Mouse (Mus musculus) c-Kit-negative CD71-positive TER-119-positive erythroid progenitor cells, embryonic 14.5 days (primary cell): ENCODE results near the gene Prss38.

Experiments used
- DNase-seq: peaks from one replicate; pipeline ENCODE4 v3.0.0-alpha.2; 2013; ENCODE audit warnings: low read depth, low spot score

The Prss38 gene

DNA sequence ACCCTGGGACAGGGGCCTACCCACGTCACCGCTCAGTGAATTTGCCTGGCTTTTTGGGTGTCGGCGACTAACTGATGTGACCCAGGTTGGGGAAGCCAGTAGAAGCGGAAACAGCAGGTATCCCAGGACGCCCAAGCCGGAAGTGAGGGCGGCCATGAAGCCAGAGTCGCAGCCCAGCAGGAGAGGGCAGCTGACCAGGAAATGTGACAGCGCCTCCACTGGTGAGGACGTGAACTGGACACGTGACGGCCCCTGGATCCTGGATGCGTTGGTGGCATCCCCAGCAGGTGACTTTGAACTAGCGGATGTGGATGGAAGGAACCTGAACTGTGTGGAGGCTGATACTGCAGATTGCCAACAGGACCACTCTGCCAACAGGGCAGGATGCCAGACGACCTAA is at the start of gene Prss38:
TSS of gene Prss38 (minus strand) at position 183 of the 400 bp plus-strand sequence.
- DNase-seq = no peak

DNA sequence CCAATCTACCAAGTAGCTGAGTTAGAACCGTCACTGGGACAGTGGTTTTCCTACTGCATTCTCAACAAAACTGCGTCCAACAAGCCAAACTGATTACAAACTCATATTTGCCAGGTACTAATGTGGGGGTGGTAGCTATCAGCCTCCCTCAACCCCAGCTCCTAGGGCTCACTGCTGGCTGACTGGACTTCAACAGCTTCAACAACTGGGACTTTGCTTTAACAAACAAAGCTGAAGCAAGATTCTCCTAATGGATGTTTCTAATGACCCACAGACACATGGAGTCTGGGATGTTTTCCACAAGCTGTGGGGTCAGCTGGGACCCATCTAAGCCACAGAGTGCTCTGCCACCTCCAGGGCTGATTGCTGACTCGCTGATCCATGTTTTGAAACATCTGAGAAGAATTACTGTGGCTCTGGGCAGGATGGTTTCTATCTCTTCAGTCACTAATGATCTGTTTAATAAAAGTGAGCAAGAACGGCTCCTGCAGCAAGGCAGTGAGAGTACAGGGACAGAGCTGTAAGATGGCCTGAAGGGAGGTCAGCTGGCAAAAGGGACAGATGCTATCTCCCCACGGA is 47.6 kb upstream of the Prss38 start:
- DNase-seq = no peak

GRCm38 (mm10) chr11:59421967-59422366 is 46.5 kb upstream of the Prss38 start:
- no peak for DNase-seq

GRCm38 (mm10) chr11:59421436-59421835 is 46.0 kb upstream of the Prss38 start:
- no peak for DNase-seq

DNA sequence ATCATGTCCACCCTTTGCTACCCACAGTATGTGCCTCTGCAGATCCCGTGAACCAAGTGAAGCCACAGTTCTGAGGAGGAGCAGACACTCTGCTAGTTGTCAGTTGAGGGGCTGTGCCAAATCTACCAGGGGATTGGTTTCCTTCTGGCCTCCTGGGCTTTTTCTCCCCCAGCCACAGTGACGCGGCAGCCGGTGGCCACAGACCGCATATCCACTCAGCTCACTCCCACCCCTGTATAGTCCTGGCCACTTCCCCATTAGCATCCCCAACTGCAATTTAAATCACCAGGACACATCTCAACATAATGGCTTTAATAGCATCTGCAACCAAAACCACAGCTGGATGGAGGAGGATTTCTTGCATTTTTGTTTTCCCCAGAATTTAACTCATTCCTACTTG is 43.3 kb upstream of the Prss38 start:
- no peak for DNase-seq

DNA sequence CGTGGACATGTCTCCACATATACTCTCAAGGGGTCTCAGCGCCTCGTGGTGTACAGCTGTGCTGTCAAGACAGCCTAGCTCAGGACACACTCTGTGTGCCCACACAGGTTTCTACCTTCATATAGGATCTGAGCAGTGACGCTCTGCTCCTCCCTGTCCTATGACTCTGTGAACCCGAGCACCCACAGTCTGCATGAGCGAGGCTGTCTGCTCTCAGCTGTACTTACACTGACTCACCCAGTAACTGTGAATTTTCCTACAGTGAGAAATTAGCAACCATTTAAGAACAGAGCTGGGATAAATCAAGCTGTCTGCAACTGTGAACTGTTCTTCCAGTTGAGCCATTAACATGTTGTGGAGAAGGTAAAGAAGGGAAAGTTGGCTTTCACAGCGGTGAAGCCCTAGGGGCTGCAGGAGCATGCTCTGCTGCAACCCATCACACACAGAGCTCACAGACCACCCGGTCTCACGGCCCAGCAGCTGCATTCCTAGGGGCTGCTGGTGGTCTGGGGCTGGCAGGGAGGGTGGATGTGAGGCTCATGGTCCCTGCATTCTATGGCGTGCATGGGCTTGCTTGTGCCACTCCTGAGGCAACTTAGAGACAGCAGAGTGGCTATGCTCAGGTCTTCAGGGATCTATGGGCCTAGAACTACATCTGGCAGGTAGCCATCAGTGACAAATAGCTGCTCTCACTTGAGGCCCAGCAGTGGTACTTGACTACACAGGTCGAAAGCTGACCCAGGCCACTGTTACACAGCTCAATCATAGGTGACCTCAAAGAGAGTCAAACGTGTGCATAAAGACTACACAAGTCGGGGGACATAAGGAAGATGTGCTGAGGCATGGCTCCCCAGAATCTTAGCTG is 37.8 kb upstream of the Prss38 start:
- no peak for DNase-seq

DNA sequence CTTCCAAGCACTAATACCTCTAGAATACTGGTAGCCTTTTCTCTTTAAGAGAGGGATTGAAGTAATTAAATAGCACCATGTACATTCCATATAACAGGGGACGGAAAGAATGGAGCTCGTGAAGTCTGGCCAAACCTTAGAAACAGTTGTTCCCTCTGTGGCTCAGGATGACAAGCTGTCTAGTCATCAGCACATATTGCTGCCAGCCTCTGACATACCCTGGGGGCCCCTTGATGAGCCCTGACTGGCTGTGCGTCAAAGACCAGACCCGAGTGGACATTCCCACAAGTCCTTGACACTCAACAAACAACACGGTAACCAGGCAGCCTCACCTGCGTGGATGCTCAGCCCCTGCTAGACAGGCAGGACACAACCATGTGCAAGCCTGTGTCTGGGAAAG is 36.6 kb upstream of the Prss38 start:
- DNase-seq = no peak

DNA sequence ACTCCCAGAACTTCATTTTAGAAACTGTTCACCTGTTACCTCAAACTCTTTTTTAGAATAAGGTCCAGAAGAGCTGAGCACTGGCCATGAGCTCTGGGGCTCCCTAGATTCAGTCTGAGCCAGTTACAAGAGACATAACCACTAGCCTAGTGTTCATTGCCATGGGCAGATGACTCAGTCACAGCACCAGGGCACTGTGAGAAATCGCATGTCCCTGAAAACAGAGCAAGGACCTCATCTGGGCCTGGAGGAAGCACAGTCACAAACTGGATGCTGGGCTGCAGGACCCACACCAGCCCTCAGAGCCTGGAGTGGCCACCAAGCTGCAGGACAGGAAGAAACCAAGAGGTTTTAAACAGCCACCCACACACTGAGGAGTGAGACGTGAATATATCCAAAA is 35.4 kb upstream of the Prss38 start:
- DNase-seq = no peak

GRCm38 (mm10) chr11:59405761-59406160 is 30.3 kb upstream of the Prss38 start:
- DNase-seq = no peak

DNA sequence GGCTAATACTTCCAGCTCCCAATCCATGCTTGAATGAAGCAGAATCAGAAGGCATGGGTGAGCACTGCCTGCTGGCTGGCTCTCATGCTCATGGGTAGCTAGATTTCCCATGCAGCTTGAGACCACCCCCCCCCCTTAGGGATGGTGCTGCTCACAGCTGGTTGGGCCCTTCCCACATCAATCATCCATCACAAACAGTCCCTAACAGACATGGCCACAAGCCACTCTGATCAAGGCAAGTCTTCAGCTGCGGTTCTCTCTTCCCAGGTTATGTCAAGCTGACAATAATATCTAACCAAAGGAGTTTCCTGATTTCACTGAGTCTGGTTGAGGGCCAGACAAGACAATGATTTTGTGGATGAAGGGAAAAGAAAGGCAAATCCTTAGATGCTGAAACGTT is 25.4 kb upstream of the Prss38 start:
- DNase-seq = no peak

DNA sequence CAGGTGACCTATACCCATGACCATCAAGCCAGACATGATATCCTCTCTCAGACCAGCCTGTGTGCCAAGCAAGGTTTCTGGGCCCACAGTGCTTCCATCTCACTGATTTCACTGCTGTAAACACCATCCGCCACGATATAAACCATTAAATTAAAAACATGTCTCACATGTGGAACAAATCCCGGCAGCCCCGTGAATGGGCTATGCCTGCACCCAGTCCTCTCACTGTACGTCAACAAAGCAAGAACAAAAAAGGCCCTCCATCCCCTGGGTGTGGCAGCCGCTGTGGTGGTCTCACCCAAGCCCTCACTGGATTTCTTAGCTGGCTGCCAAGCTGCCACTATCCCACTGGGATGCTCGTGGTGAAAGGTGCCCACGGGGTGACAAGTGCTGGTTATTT is 24.4 kb upstream of the Prss38 start:
- DNase-seq = no peak

- DNase-seq = no peak
Measured at GRCm38 (mm10) chr11:59397536-59398371, 22.3 kb upstream of the Prss38 start.

DNA sequence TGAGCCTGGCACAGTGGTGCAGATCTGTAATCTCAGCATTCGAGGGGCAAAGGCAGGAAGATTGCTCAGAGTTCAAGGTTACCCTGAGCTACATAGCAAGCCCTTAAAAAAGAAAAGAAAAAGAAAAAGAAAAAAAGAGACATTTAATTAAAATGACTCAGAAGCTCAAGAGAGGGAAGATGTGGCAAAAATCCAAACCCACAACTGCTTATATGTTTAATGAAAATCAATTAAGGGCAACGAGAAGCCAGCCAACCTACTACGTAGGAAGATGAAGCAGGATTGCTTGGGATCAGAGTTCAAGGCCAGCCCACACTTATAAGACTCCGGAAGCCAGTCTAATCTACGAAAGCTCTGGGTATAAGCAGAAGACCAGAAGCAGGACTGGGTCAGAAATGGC is 19.0 kb upstream of the Prss38 start:
- no peak for DNase-seq

GRCm38 (mm10) chr11:59393591-59393990 is 18.1 kb upstream of the Prss38 start:
- no peak for DNase-seq

- DNase-seq = no peak
Measured at GRCm38 (mm10) chr11:59392300-59392699, 16.8 kb upstream of the Prss38 start.

GRCm38 (mm10) chr11:59390470-59390869 is 15.0 kb upstream of the Prss38 start:
- no peak for DNase-seq

DNA sequence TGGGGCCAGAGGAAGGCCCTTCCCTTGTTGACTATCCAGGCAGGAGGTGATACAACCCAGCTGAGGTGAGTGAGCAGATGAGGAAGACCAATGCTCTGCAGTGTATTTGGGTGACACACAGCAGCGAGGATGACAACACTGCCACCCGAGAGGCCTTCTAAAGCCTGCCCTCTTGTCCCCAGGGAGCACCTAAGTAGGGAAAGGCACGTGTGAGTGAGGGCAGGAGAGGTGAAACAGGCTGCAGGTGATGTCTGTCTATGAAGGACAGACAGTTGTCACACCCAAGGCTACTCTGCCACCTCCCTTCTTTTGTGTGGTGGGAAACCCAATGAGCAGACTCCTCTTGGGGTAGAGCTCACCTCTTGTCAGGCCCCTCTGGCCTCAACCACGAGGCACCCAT is 14.2 kb upstream of the Prss38 start:
- no peak for DNase-seq

DNA sequence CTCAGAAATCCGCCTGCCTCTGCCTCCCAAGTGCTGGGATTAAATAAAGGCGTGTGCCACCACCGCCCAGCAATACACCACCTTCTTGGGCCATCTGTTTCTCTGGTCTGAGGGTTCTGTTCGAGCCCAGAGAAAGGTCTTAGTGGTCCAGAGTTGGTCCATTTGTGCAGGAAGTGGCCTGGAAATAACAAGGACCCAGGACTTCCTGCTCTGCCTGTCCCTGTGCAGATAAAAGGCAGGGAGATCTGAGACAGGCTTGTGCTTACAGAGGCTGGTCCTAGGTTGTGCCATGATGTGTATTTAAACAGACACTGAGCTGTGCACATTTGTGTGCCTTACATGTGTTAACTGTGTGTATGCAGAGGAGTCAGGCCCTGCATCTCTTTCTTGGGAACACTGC is 13.3 kb upstream of the Prss38 start:
- DNase-seq = no peak

DNA sequence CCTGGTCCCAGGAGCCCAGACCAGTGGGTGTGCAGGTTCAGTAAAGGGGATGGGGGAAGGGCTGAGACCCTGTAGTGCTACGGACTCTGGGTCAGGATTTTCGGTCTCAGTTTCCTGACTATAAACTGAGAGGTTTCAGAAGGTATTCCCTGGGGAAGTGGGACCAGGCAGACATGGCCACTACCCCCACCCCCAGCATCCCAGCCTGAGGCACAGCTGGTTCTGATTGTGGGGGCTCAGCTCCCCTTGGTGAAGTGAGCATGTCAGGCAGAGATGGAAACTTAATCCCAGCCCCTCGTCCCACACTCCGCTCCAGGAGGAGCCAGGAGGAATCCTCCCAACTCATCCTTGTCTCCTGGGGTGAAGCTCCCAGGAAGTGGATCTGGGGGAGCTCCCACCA is 12.0 kb upstream of the Prss38 start:
- no peak for DNase-seq

DNA sequence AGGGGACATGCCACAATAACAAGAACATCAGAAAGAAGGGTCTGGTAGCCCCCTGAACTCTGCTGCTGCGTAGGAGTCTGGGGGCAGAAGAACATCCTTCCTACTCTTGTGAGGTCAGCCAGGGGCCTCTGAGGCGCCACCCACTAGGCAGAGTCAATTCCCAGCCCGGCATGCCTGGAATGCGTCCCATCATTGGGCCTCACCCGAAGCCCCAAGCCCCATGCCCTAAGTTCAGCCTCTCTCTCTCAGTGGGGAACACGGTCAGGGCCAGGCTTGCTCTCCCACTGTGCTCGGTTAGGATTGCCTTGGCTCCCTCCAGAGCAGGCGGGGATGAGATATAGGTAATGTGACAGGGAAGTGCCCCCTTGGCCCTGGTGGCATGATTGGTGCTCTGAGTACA is 9.7 kb upstream of the Prss38 start:
- DNase-seq = no peak

DNA sequence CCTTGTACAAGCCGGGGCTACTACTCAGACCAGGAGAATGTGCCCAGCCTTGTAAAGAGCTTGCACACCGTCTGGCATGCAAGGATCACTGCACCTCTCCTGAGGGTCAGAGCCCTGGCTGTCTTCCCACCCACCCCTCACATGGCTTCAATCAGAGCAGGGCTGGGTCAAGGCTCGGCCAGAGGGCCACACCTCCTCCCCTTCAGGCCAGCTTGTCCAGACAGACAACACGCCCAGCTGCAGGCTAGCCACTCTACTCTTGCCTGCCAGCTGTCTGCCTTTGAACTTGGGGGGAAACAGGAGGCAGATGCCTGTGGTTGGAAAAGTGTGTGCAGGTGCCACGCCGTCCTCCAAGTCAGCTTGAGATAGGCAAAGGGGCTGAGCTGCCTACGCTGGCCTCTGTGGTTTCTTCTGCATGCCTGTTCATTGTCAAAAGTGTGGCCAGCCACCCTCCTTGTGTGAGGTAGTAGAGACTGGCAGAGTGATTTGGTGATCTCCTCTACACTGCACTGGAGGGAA is 9.0 kb upstream of the Prss38 start:
- no peak for DNase-seq

GRCm38 (mm10) chr11:59379547-59379946 is 4.1 kb upstream of the Prss38 start:
- DNase-seq = no peak
